Mouse (Mus musculus) Muller cell, postnatal 12 days (primary cell): ENCODE measurements at regions not wholly inside any gene's neighbourhood (a gene's known extent, or its start where the extent isn't known, plus 50 kb on each side); places are given as distances from the start of the nearest gene placed in this dataset.
A peak's percentile ranks its signal among the peaks of the same experiment; 100 is the strongest.

Experiments
- DNase-seq: peaks from one replicate; pipeline ENCODE4 v3.0.0-alpha.2; 2015; ENCODE audit errors: inconsistent ontology term

DNA sequence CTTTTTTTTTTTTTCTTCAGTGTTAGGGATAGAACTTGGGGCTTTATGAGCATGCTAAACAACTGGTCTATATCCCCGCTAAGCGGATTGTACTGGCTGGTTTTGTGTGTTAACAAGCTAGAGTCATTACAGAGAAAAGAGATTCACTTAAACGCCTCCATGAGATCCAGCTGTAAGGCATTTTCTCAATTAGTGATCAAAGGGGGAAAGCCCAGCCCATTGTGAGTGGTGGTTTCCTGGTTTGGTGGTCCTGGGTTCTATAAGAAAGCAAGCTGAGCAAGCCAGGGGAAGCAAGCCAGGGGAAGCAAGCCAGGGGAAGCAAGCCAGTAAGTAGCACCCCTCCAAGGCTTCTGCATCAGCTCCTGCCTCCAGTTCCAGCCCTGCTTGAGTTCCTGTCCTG, 147.9 kb upstream of the 4931429L15Rik start:
- DNase-seq, result no peak

DNA sequence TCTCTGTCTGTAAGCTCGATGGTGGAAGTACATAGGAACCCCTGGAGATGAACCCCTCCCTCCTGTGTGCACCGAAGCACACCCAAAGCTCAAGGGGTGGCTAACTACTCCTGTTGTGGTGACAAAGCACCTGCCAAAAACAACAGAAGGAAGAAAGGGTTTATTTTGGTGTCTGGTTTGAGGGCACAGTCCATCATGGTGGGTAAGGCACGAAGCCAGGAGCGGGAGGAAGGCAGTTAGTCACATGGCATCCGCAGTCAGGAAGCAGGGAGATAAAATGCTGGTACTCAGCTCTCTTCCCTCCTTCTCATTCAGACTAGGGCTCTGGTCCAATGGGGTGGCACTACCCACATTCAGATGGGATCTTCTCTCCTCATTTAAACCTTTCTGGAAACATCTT, 142.9 kb upstream of the 4931429L15Rik start:
- no peak for DNase-seq

DNA sequence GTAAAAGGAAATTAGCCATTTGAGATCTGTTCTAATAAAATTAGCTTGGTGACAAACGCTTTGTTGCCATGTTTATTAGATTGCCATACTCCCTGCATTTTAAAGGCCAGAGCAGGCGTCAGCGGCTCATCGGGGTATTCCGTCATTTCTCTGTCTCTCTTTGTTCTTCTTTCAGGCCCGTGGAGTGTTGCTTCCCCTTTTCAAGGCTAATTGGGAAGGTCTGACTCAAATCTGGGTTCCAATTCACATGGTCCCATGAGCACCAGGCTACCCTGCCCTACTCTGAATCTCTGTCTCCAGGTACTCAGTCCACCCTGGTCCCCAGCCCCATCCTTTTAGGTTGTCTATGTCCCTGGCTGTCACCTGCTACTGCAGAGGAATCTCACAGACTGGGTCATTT, 138.2 kb upstream of the 4931429L15Rik start:
- DNase-seq, result no peak

DNA sequence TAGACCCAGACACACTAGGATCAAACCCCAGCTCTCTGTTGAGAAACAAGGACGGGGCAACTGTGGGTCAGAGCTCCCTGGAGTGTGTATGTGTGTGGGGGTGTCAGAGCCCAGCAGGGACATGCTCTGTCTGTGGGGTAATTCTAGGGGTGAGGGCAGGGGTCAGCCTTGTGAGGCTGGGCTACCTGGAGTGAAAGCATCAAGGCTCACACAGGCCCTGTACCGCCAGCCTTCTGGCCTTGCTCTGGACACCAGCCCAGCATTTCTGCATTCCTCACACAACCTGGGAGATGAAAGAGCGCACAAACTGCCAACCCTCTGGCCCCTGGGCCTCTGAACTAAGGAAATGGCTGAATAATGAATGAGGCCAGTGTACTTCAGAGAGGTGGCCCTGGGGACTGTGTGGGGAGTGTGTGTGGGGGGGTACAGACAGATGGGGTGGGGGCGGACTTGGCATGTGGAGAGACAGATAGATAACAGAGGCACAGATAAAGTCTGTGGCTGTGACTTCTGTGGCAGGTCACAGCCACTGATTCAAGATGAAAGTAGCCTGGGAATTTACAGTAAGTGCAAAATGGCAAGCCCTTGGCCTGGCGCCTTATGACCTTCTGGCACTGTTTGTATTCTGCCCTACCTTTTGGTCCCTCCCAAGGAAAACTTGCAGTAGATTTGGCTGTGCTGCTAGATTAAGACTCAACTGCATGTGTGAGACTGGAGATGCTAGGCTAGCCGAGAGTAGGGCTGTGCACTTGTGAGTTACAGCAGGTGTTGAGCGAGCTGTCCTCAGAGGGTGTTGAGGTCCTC, 135.2 kb upstream of the 4931429L15Rik start:
- DNase-seq, result peak; percentile 66

DNA sequence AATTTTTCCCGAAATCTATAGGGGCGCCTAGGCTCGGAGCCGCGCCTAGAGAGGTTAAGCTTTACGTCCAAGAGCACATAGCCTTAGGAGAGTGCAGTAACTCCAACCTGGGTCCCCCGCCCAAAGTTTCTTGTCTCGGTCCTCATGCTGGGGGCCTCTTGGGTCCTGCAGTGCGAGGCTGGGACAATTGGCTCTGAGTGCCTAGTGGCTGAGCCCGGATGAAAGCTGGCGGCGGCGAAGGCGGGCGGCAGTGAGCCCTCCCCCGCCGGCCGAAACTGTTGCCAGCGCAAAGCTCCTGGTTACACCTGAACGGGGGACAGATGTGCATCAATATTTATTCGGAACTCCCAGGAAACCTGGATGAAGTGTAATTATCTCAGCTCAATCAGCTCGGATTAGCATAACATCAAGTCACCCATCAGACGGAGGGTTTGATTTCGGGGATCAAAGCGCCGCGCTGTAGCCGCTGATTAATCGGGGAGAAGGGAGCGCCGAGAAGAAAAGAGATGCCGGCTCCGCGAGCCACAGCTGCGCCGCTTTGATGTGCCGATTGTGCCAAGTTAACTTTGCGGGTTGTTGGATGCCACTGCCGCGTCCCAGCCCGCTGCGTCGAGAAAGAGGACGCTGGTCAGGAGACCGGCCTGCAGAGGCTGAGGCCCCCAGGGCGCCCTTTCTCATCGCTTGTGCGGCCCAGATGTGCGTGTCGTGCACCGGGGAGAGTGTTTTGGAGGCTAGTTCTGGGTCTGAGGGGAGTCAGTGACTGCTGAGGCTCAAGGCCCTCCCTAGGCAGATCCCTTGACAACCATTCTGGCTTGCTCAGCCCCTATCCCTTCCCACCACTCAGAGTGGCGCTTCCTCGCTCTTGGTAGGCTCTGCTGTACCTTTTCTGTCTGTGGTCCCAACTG, 123.7 kb upstream of the 4931429L15Rik start:
- peak; percentile 60 for DNase-seq

DNA sequence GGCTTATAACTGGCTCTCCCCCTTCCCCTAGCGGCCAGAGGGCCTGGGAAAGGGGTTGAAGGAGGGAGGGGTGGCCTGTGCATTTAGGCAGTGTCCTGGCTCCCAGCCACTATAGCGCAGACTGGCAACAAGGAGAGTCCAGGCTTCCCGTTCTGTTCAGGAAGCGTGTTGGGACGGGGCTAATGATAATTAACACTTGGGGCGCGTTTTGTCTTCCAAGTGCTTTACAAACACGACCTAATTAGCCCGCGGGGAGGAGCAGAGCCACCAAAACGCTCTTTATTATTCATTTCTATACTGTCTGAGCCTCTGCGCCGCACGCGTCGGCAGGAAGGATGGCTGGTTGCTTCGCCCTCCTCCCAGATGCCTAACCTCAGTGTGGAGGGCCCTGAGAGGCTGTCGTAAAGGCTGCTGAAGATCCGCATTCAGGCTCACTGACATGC, 123.0 kb upstream of the 4931429L15Rik start:
- DNase-seq, result peak; percentile 23

DNA sequence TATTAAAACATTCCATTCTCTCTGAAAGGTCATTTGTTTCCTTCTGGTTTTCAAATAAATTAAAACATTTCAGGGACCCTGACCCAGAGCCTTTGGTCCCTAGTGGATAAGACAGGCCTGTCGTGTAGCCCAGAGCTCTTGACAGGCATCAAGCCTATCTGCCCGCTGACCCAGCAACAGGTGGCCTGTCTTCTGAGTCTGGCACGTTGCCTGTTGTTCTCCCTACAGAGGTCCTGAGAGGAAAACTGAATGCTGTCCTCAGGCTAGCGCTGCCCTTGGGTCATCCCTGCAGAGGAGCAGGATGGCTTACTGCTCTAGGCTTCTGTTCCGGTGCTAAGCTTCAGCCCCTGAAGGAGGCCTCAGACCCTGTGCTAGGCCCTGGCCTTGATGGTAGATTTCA, 120.4 kb upstream of the 4931429L15Rik start:
- DNase-seq, result no peak

DNA sequence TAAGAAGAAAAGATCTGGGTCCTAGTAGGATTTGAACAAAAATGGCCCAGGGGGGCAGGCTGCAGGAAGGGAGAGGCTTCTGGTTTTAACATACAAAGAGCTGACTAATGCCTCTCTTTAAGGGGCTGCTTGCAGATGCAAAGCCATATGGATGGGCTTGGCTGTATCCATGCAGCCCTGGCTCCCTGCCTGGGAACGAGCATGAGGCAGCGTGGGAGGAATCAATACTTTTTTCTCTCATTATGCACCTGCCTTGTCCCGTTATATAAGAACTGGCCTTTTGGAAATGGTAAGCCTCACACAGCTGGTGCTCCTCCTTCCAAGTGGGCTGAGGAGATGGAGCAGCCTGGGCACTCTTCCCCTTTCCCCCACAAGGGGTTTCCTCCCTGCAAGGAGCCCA, 114.9 kb upstream of the 4931429L15Rik start:
- DNase-seq, result no peak

DNA sequence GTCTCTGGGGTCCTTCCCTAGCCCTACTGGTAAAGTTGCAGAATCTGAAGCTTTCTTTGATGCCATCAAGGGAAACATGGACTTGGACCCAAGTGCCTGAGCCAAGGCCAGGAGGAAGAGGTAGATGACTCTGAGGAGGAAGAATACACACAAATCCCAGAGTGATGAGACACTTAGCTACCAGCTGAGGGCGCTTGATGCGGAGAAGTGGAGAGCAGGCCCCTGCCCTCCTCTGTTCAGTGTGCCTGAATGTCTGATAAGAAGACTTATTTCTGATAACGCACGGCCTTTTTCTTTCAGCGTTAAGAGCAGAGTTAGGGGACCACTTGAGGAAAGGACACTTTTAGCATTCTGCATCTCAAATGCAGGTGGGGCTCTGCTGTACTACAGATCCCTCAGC, 113.9 kb upstream of the 4931429L15Rik start:
- DNase-seq, result no peak

DNA sequence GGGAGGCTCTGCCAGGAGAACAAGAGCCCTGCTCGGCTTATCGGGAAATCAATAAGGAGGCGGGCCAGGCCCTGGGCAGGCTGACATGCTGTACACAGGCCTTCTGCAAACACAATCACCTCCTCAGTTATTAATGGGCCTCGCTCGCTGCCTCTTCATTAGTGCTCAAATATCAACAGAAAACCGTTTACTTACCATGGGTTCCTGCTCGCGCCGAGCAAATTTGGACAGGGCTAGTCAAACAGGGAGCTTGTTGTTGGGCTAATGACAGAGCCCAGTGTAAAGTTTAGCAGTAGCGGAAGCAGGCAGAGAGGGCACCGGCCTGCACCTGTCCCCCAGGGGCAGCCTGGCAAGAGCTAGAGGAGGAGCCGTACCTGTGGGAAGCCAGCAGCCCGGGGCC, 111.3 kb upstream of the 4931429L15Rik start:
- no peak for DNase-seq

DNA sequence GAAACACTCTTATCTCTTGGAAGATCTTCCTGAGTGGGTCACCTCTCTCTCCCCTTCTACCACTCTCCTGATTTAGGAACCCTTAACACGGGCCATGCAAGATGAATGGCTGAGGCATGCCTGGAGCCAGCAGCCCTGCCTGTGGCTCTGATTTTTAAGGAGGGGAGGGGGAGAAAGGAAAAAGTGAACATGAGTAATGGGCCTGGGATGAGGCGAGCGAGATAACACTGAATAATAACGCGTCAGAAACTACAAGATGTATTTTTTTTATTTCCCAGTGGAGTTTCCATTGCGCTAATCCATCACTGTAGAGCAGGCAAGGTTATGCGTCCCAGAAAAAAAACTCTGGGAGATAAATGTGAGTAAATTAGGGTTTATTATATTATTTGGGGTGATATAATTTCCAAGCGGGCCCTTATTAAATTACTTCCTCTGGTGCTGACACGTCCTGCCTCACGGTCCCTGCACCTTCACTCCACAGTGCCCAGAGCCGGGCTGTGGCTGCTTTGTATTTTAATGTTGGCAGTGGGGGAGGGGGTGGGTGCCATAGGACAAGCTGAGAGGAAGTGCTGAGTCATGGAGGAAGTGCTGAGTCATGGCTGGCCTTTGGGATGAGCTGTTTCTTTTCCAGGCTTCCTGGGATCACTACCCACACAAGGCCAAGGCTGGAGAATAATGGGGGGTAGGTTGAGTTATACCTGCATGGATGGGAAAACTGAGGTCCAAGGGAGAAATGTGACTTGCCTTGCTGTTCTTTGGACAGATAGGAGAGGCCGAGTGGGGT, 103.6 kb upstream of the 4931429L15Rik start:
- DNase-seq, result peak; percentile 11

DNA sequence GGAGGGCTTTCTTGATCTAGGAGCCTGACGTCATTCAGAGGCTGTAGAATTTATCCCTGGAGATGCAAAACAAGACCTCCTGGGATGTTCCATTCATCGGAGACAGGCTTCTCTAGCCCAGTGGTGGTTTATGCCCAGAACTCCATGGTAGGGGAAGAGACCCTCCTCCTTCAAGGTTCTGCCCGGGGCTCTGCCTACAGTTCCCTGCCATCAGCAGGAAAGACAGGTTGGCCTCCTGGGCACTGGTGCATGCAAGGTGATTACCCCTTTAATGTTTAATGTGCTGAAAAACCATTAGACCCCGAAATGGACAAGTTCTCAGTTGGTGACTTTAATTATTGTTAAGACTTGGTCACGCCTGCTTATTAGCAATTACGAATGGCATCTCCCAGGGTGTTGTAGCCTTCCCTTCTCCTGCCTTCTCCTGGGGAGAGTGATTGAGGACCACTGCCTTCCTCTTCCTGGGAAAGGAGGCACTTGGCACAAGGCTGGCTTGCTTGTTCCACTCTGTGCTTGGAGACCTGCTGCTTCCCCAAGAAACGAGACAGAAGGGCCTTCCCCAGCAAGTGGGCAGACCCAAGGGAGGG, 102.0 kb upstream of the 4931429L15Rik start:
- DNase-seq, result no peak

DNA sequence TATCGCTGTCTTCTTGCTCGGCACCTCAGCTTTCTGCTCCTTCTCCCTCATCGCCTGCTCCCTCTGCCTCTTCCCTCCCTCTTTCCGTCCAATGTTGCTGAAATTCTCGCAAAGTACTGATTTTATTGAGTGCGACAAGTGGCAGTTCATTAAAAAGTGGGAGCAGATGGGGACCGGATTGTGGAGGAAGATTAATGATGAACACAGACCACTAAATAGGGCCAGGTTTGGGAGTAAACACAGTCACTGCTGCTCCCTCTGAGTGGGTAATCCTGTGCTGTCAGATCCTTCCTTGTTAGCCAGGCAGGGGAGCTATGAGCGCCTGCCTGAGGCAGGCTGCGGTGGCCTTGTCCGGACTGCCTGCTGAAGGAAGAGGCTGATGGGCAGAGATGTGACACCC, 91.9 kb upstream of the 4931429L15Rik start:
- no peak for DNase-seq

DNA sequence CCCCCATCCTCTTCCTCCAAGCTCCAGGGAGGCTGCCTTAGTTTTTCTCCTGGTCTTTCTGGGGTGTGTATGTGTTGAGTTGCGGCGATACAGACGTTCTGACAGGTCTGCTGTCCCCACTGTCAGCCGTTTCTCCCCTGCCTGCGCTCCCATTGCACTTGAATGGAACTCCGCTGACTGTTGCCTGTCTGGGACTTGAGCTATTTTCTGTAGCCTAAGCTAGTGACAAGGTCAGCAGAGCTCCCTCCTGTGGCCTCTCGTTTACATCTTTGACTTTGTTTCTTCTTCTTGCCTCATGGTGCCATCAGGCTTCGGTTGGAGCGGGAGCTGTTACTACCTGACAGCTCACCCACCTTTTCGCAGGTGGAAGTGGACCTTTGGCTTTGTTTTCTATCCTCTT, 89.0 kb upstream of the 4931429L15Rik start:
- no peak for DNase-seq

DNA sequence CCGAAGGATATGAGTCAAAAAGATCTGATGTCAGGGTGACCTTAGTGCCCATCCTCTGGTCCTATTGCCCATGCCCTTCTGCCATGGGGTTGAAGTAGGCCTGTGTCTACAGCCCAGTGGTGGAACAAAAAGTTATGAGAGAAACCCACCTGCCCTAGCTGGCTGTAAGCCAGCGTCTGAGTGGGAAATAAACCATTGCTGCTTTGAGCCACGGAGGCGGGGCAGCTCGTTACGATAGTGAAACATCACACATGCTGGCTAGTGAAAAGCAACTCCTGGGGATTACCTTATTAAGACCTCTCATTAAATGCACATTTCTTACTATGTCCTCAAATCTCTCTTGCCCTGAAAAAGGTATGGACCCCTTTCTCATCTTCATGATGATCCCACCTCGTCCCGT, 86.8 kb upstream of the 4931429L15Rik start:
- DNase-seq, result no peak

DNA sequence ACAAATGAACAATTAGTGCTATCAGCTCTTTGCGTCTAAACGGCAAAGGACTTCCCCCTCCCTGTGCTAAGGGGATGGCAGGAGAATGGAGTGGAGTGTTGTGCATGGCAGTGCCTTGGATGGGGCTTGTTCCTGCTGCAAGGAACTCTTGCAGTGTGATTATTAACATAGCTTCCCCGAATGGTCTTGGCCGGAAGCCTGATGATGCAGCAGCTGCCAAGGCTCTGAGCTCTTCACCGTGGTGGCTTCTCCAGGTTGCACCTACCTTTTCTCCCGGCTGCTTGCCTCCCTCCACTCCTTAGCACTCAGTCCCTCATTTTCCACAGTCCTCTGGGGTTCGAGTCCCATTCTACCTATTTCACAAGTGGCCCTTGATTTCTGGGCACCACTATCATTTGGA, 76.8 kb upstream of the 4931429L15Rik start:
- DNase-seq, result no peak

DNA sequence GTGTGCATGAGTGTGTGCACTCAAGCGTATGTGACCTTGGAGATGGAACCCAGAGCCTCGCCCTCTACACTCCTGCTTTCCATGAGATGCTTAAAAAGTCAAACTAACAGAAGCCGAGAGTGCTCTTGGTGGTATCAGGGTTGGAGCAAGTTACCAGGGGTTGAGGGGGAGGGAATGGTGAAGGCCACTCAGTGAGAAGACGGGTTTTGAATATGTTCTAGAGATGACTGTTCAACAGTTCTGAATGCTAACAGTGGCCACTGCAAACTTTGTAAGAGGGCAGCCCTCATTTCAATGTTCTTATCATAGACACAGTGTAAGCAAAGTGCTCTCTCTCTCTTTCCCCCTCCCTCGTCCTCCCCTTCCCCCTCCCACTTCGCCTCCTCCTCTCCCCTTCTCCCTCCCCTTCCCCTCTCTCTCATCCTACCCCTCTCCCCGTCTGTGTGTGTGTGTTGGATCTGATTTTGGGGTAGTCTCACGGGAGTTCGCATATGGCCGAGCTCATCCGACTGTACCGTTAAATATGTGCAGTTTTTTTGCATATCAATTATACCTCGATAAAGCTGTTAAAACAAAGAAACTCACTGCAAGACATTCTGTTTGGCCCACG, 75.5 kb upstream of the 4931429L15Rik start:
- no peak for DNase-seq

DNA sequence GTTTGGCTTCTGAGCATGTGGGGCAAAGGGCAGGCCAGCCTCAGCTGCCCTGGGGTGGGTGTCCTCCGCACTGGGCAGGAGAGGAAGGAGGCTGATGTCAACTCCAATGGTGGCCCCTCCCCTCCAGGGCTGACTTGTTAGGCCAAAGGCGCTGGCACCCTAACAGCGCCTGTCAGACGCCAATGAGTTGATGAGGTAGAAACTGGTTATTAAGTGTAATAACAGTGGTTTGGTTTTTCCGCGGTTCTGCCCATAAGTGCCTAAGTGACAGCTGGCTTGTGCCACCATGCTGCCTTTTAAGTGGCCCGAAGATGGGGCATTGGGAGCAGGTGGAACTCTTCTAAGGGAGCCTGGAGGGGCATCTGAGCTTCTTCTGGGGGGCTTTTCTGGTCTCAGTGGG, 74.5 kb upstream of the 4931429L15Rik start:
- DNase-seq, result no peak

DNA sequence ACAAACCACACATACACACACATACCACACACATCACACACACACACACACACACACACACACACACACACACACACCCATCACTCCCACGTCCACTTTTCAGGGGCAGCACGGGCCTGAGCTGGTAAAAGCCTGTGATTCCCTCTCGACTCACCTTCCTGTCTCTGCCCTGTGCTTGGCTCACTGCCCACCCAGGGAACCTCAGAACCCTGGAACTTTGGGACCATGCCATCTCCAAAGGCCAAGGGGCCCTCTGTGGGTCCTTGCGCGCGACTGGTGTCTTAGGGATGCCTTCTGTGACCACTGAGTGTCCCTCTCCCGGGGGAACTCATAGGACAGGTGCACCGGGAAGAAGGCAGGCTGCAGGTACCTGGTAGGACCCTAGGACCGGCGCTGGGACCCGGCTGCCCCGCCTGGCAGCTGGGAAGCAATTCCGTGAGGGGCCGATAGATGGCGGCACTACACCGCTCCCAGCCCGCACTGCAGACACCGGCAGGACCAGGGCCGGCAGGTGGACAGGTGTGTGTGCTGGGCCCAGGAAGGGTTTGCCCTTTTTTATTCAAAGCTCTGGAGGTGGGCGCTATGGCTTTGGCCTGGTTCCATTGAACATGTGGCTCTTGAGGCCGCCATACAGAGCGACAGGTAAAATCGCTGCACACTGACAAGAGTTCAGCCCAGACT, 73.0 kb upstream of the 4931429L15Rik start:
- DNase-seq, result peak; percentile 46

DNA sequence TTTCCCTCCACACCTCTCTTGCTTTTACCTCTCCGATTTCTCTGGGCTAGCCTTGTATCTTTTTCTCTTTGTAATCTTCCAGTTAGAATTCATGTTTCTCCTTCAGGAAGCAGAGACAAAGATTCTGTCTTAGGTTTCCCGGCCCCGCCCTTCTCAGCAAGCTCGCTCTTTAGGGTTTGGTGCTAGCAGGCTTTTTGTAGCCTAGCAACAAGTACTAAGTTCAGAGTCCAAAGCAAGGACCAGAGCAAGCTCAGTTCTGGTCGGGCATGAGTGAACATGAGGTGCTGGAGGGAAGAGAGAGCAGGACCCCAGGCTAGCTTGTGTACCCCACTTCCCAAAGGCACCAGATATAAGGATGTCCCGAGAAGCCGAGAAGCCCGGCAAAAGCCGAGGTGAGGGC, 70.0 kb upstream of the 4931429L15Rik start:
- DNase-seq, result peak; percentile 49
